Mouse (Mus musculus) midbrain, postnatal 0 days (tissue): ENCODE measurements around the gene Cfap97. TPM values are rescaled to one million over a fixed set of nuclear protein-coding genes. Genes with fewer than 3 reads are reported as not detected.

Source experiments
- ATAC-seq: fragments of 200-750 bp; cut with Nextera tagmentation; 2 replicates; pipeline ENCODE4 v1.8.0; 2017; ENCODE audit warnings: moderate number of reproducible peaks, mild to moderate bottlenecking, moderate TSS enrichment, moderate library complexity; ENCODE audit not compliant: low FRiP score
- DNase-seq: peaks from one replicate; pipeline ENCODE4 v3.0.0-alpha.2; 2015; ENCODE audit warnings: low spot score
- H3K27ac ChIP-seq: fragments of 300-500 bp; sonication (generic); 2 replicates; pipeline ENCODE4 v1.5.1; 2014; ENCODE audit warnings: low read depth, mild to moderate bottlenecking, low read length, mixed read lengths
- H3K27me3 ChIP-seq: fragments of 300-500 bp; sonication (generic); 2 replicates; pipeline ENCODE4 v1.6.1; 2014; ENCODE audit warnings: low read length, control low read depth, mixed read lengths; ENCODE audit not compliant: insufficient read depth
- H3K36me3 ChIP-seq: fragments of 300-500 bp; sonication (generic); 2 replicates; pipeline ENCODE4 v1.6.1; 2014; ENCODE audit warnings: low read length, control low read depth, mixed read lengths; ENCODE audit not compliant: insufficient read depth
- H3K4me1 ChIP-seq: fragments of 300-500 bp; sonication (generic); 2 replicates; pipeline ENCODE4 v1.6.1; 2014; ENCODE audit warnings: mild to moderate bottlenecking, control low read depth, antibody characterized with exemption, low read length, mixed read lengths; ENCODE audit not compliant: insufficient read depth
- H3K4me2 ChIP-seq: fragments of 300-500 bp; sonication (generic); 2 replicates; pipeline ENCODE4 v1.6.1; 2014; ENCODE audit warnings: low read depth, mild to moderate bottlenecking, low read length, mixed read lengths; ENCODE audit not compliant: poor library complexity, severe bottlenecking
- H3K4me3 ChIP-seq: fragments of 300-500 bp; sonication (generic); 2 replicates; pipeline ENCODE4 v1.5.1; 2014; ENCODE audit warnings: low read depth, mild to moderate bottlenecking, low read length, moderate library complexity
- H3K9ac ChIP-seq: fragments of 300-500 bp; sonication (generic); replicated peaks from 2 replicates; pipeline ENCODE4 v1.6.1; 2014; ENCODE audit warnings: mild to moderate bottlenecking, low read length, moderate library complexity, mixed read lengths; ENCODE audit not compliant: poor library complexity, severe bottlenecking
- H3K9me3 ChIP-seq: fragments of 300-500 bp; sonication (generic); 2 replicates; pipeline ENCODE4 v1.6.1; 2016; ENCODE audit warnings: low read length, control low read depth
- CTCF ChIP-seq: IDR thresholded peaks from 2 replicates; pipeline ENCODE4 v1.5.1; 2016; ENCODE audit warnings: antibody characterized with exemption, mild to moderate bottlenecking
- WGBS: fragments of 180-500 bp; shearing (Covaris S2); extraction: QIAGEN DNeasy Blood & Tissue Kit; methylation state at CpG from one replicate; pipeline ENCODE4 v1.1.7; 2014; 5-methylcytosine and 5-hydroxymethylcytosine counted together
- microRNA-seq: library from miRNA; unstranded; fragments of <30 nt; microRNA quantifications from one replicate; pipeline ENCODE4, GENCODE M21; 2016; ENCODE audit warnings: borderline number of aligned reads
- polyA plus RNA-seq: library from polyadenylated mRNA; unstranded; fragments of >200 nt; fragmentation: Nextera tagmentation; extraction: Ambion mirVana; gene quantifications from 2 replicates; pipeline ENCODE4 v1.2.1, GENCODE M21; 2015
- total RNA-seq: library from RNA; depleted of rRNA; stranded (reverse); fragments of >200 nt; gene quantifications from 2 replicates; pipeline ENCODE4 v1.2.3, GENCODE M21; 2014; rRNA removed

The Cfap97 gene
- total and polyA plus RNA-seq, 2 experiments from 2014 or later: 17.7 to 32.1 TPM

DNA sequence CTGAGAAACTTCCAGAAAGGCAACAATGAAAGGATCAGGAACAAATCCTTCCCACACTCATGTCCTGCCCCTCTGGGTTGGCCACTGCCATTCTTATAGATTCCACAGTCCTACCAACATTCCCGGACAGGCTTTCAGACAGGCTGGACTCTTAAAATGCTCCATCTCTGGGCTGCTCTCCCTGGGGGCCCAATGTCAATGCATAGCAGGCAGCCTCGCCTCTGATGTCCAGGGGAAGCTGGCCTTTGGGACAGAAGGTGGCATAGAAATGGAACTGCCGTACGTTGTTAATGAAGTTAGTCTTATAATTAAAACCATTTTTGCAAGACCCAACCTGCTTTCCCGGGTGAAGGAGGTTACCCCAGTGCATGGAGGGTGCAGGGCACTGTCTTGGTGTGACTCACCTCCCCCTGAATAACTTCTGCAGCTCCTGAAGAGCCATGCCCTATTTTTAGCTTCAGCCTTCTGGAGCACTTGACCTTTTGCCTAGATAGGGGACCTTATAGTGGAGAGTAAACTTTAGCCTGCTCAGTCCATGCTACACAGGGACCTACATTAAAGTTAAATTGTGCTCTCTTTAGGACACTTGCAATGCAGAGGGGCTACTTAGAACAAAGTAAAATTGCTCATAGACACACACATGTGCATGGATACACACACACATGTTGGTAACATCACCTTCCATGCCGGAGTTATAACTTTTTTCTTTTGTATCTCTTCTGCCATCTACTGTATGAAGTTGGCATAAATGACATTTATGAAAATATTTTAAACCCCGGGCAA is 85.1 kb downstream of the Cfap97 start:
- H3K9me3 ChIP-seq: no peaks in the 10 kb centered on the region
- DNase-seq (peak; percentile 32), ATAC-seq (no peak)
- no peaks in the 10 kb centered on the region for H3K4me1 ChIP-seq
- H3K9ac ChIP-seq: no peak overlapping the region
- peak; percentile 65 for TF ChIP-seq CTCF
- no peak overlapping the region for H3K4me2 ChIP-seq
- H3K27ac ChIP-seq: no peak overlapping the region
- no peak overlapping the region for H3K4me3 ChIP-seq
- no peaks in the 10 kb centered on the region for H3K27me3 ChIP-seq
- 65% methylated on average over 7 of the region's 7 CpGs for WGBS
- H3K36me3 ChIP-seq: no peaks in the 10 kb centered on the region

DNA sequence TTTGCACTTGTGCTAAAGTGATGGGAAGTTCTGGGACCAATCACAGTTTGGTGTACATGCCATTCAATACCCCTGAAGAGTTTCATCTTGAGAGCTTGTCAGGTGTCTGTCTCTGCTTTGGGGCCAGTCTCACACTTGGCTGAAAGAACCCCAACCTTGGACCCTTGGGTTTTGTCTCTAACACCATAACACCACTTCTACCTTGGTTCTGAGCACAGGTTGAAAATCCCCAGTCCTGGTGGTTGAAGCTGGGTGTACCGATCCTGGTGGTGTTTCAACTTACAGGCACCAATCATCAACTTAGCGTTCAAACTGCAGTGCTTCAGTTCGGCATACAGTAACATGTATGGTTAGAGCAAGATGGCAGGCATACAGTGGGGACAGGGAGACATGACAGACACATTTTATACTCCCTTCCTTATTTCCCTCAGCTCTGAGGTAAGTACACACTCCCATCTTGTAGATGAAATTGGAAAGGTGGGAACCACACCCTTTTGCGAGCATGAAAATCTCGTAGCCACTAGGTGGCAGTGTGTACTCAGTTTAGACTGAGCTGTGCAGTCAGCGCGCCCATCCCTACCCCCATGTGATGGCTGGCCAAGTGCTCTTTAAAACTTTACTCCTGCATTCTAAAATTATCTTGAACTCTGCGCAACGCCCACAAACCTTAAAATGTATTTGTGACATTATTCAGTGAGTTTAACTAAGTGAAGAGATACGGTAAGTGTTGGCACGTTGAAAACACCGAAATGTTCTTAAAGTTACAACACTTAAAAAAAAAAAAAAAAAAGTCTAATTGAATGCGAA is 90.2 kb downstream of the Cfap97 start:
- Histone ChIP-seq H3K9me3 (no peaks in the 10 kb centered on the region), H3K27me3 (no peaks in the 10 kb centered on the region), H3K9ac (no peak overlapping the region), H3K36me3 (no peaks in the 10 kb centered on the region), H3K4me3 (no peak overlapping the region), H3K4me1 (no peaks in the 10 kb centered on the region), H3K4me2 (no peak overlapping the region), H3K27ac (no peak overlapping the region)
- peak; percentile 75 for ATAC-seq
- 27% methylated on average over 13 of the region's 13 CpGs for WGBS
- DNase-seq: peak; percentile 87
- TF ChIP-seq CTCF: peak; percentile 91

DNA sequence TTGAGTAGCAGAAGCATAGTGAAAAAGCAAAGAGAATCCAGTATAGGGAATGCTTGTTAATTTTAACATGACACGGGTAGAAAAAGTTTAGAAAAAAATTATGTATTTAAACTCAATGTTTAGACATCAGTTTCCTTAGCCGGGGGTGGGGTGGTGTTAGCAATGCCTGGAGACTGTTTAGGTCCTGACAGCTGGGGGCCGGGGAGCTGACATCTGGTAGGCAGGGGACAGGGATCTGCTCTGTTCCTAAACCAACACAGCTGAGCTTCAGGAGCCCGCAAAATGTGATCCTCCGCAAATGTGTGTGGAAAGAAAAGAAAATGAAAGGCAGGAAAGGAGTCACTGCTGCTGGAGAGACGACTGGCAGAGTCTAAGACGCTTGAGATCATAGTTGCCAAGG is 91.4 kb downstream of the Cfap97 start:
- 51% methylated on average over 7 of the region's 7 CpGs for WGBS
- H3K36me3 ChIP-seq: no peaks in the 10 kb centered on the region
- no peaks in the 10 kb centered on the region for H3K27me3 ChIP-seq
- DNase-seq: no peak
- H3K4me1 ChIP-seq: no peaks in the 10 kb centered on the region
- no peak overlapping the region for H3K27ac ChIP-seq
- H3K9ac ChIP-seq: no peak overlapping the region
- no peak for TF ChIP-seq CTCF
- H3K4me3 ChIP-seq: no peak overlapping the region
- no peak for ATAC-seq
- H3K9me3 ChIP-seq: no peaks in the 10 kb centered on the region
- no peak overlapping the region for H3K4me2 ChIP-seq

Small RNA genes within 50 kb of the gene (microRNA-seq; reads per million reads assigned to microRNA genes)
- not detected for gene Gm23812

Other genes starting within 250 kb of the Cfap97 start
- 0.16 TPM in 1 of 2 replicates, not detected in the other for gene Ccdc110, start 217.2 kb upstream of the Cfap97 start, total RNA-seq
- 0.07 and 0.10 TPM in 2 replicates for gene Ccdc110, start 217.2 kb upstream of the Cfap97 start, polyA plus RNA-seq
- 1.9 and 3.4 TPM in 2 replicates for gene 1700029J07Rik, start 176.5 kb upstream of the Cfap97 start, total RNA-seq
- gene 1700029J07Rik, start 176.5 kb upstream of the Cfap97 start, polyA plus RNA-seq: 3.9 and 5.1 TPM in 2 replicates
- gene Ufsp2, start 176.2 kb upstream of the Cfap97 start, total RNA-seq: 26.9 and 44.6 TPM in 2 replicates
- gene Ufsp2, start 176.2 kb upstream of the Cfap97 start, polyA plus RNA-seq: 51.9 and 56.9 TPM in 2 replicates
- gene Lrp2bp, start 152.5 kb upstream of the Cfap97 start, total RNA-seq: 0.27 and 1.0 TPM in 2 replicates
- 0.17 and 0.35 TPM in 2 replicates for gene Lrp2bp, start 152.5 kb upstream of the Cfap97 start, polyA plus RNA-seq
- gene Ankrd37, start 146.1 kb upstream of the Cfap97 start, total RNA-seq: 4.3 and 13.8 TPM in 2 replicates
- 13.4 and 15.4 TPM in 2 replicates for gene Ankrd37, start 146.1 kb upstream of the Cfap97 start, polyA plus RNA-seq
- 42.9 and 50.3 TPM in 2 replicates for gene Snx25, start 388 bp downstream of the Cfap97 start, total RNA-seq
- 8.7 and 10.5 TPM in 2 replicates for gene Snx25, start 388 bp downstream of the Cfap97 start, polyA plus RNA-seq
- 1,005 and 1,051 TPM in 2 replicates for gene Slc25a4, start 59.5 kb downstream of the Cfap97 start, total RNA-seq
- gene Slc25a4, start 59.5 kb downstream of the Cfap97 start, polyA plus RNA-seq: 1,140 and 1,170 TPM in 2 replicates
- gene Helt, start 142.9 kb downstream of the Cfap97 start, total RNA-seq: 0.27 TPM in 1 of 2 replicates, not detected in the other
- 0.26 and 0.28 TPM in 2 replicates for gene Helt, start 142.9 kb downstream of the Cfap97 start, polyA plus RNA-seq